Mouse (Mus musculus) frontal cortex, postnatal 36 days (tissue): ENCODE results near the gene Olfr59.

ENCODE experiments used
- DNase-seq, 2 experiments: peaks; one replicate each; pipeline ENCODE4 v3.0.0; 2022; ENCODE audit warnings: low spot score in 2 of 2

Gene Olfr59

DNA sequence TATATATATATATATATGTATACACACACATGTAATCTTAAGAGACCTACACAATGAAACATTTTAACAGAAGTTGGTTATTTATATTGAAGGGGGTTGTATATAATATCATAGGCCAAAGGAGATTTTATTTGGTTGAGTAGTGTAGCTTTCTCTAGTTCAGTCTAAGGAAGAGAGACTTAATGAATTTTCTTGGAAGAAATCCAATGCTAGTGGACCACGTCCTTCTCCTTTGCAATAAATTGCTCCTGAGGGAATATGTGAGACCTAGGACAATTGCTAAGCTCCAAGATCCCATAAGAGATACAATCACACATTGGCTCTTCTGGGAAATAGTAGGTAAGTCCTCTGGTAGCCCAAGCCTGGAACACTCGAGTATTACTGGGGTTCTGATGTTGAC lies at the start of gene Olfr59:
Olfr59 (plus strand) TSS at position 301 of the 400 bp plus-strand sequence.
- no peak for DNase-seq

DNA sequence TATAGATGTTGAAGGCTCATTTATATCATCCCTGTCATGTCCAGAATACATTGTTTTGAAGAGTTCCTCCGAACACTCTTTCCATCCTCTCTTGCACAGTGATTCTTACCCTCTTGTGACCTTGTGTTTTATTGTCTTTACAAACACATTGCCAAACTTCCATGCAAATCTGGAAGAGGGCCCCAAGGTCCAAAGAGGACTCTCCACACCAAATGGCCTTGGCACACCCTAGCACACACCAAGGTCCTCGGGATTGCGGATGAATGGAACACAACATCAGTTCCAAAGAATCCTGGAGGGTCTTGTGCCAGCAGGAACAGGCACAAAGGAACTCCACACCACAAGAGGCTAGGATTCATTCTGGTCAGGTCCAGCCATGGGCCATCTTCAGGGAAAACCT lies 42.3 kb upstream of the Olfr59 start:
- no peak for DNase-seq

DNA sequence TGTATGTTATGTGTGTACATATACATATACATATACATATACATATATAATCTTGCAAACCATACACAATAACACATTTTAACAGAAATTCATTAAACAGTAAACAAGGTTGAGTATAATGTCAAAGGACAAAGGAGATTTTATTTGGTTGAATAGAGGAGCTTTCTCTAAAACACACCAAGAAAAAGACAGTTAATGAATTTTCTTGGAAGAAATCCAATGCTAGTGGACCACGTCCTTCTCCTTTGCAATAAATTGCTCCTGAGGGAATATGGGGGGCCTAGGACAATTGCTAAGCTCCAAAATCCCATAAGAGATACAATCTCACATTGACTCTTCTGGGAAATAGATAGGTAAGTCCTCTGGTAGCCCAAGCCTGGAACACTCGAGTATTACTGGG lies 24.0 kb upstream of the Olfr59 start, which contains the start of gene Olfr406:
Olfr406 (plus strand) TSS at position 301 of the 400 bp plus-strand sequence.
- DNase-seq: no peak

DNA sequence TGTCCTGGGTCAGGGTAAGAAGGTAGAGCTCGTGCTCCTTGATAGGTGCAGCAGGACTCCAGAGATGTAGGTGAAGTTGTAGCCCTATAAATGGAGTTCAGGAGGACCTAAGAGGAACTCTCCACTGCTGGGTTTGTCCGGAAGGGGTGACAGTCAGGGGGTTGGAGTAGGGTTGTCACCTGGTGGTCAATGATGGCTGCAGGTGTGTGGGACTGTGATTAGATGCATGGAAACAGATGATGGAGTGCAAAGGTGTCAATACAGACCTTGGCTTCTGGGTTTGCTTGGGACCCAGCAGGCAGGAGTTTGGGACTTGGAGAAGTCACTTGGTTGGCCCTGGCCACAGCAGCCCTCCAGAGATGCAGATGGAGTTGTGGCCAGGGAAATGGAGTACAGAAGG lies 3.7 kb downstream of the Olfr59 start:
- no peak for DNase-seq

DNA sequence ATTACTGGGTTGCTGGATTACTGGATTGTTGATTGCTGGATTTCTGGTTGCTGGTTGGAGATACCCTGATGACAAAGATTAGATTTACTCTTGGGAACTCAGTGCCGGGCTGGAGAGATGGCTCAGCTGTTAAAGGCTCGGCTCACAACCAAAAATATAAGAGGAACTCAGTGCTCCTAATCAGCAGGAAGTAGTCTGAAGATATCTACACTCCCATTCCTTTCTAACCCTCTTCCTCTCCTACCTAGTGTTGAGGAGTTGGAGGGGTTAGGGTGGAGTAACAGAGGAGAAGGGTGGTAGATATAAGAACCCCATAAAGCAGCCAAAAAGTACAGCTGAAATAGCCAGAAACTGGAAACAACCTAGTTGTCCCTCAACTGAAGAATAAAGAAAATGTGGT lies 42.5 kb downstream of the Olfr59 start:
- no peak for DNase-seq

DNA sequence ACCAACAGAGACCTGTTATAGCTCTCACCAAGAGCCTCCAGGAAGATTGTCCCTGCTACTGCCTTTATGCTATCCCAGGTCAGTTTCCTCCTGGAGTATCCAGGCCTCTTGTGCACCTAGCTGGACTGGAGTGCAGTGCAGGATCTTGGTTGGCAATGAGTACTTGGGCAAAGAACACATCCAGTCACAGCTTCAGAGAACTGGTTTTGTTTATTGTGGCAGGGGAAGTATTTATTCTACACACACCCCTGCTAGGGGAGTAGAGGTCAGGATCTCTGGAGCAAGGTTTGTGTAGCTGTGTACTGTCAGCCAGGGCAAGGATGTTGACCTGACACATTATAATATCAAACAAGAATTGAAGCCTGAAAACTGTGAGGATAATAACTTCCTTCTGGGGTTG lies 45.2 kb downstream of the Olfr59 start:
- no peak for DNase-seq

DNA sequence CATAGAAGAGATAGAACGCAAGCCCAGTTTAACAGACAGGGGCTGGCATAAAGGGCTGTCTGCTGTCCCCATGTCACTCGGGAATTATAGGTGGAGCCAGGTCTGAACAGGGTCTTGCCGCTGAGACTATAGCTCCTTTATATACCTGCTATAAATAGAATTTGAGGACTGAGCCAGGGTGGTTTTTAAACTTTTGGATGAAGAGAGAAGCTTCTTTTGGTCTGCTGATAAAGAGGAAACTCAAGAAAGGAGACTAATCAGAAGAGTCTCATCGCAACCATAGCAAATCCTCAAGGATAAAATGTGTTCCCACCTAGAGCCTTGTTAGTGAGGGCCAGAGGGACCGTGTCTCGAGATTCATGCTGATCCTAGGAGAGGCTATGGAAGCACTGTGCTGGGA lies 54.4 kb downstream of the Olfr59 start, which contains the start of gene Olfr410:
Olfr410 (minus strand) TSS at position 101 of the 400 bp plus-strand sequence.
- DNase-seq: no peak
